Mouse (Mus musculus): ENCODE data around the gene Dmrt3. TPM values are rescaled to one million over a fixed set of nuclear protein-coding genes. Genes with fewer than 3 reads are reported as not detected.

Dmrt3 gene
- total RNA-seq, 2 experiments from 2014 or later: not detected

- ATAC-seq (replicated peaks; ENCODE audit: low FRiP score, low TSS enrichment, poor library complexity, severe bottlenecking): no peak
These were observed 61.6 kb downstream of the Dmrt3 start for GRCm38 (mm10) chr19:25671681-25672080.

- peak; percentile 86 for ATAC-seq (replicated peaks; ENCODE audit: low FRiP score, low TSS enrichment, poor library complexity, severe bottlenecking)
These were observed 62.2 kb downstream of the Dmrt3 start, which contains the start of gene Dmrt2 for GRCm38 (mm10) chr19:25672101-25672950. Dmrt2 (plus strand) TSS chr19:25672411.

Other genes with a start within 250 kb of the Dmrt3 start
- not detected in 2 replicates for gene Dmrt1, start 104.7 kb upstream of the Dmrt3 start, total RNA-seq (2014; fragmentation: Nextera tagmentation)
- gene Dmrt1, start 104.7 kb upstream of the Dmrt3 start, total RNA-seq (2017): not detected in 2 replicates
- gene Dmrt2, start 62.1 kb downstream of the Dmrt3 start, total RNA-seq (2014; fragmentation: Nextera tagmentation): not detected in 2 replicates
- gene Dmrt2, start 62.1 kb downstream of the Dmrt3 start, total RNA-seq (2017): not detected in 2 replicates